Mouse (Mus musculus) ES-Bruce4 (cell line): ENCODE results near the gene Fbxo31.

Source experiments
- CTCF ChIP-seq: IDR thresholded peaks from one replicate; pipeline ENCODE4 v1.8.1; 2011; ENCODE audit warnings: low read depth, low read length
- POLR2A ChIP-seq: IDR thresholded peaks from one replicate; pipeline ENCODE4 v1.8.1; 2011; ENCODE audit warnings: low read length; ENCODE audit not compliant: insufficient read depth

GRCm38 (mm10) chr8:121532381-121532780 is 46.2 kb downstream of the Fbxo31 start:
- TF ChIP-seq POLR2A, result no peak
- peak; percentile 62 for TF ChIP-seq CTCF
